Mouse (Mus musculus) lung, adult 2 months (tissue): ENCODE measurements around the gene Vmn2r85. TPM values are rescaled to one million over a fixed set of nuclear protein-coding genes. Genes with fewer than 3 reads are reported as not detected.

Experiments used
- DNase-seq: peaks from one replicate; pipeline ENCODE4 v3.0.0; 2022
- H3K4me1 ChIP-seq: fragments of 200-500 bp; 2 replicates; pipeline ENCODE4 v1.6.1; 2011; ENCODE audit warnings: low read length; ENCODE audit not compliant: control insufficient read depth, insufficient read depth
- H3K4me3 ChIP-seq: fragments of 200-500 bp; replicated peaks from 2 replicates; pipeline ENCODE3; 2011; ENCODE audit warnings: low read depth, mild to moderate bottlenecking, control low read depth, low read length; ENCODE audit errors: extremely low read depth
- CTCF ChIP-seq: fragments of 200-500 bp; IDR thresholded peaks from 2 replicates; pipeline ENCODE4 v1.5.1; 2011; ENCODE audit warnings: mild to moderate bottlenecking, low read length, control low read depth; ENCODE audit not compliant: insufficient read depth
- POLR2A ChIP-seq: fragments of 200-500 bp; IDR thresholded peaks from 2 replicates; pipeline ENCODE4 v1.6.1; 2011; ENCODE audit warnings: low read depth, mild to moderate bottlenecking, control low read depth, low read length, borderline replicate concordance; ENCODE audit errors: extremely low read depth
- WGBS: fragments of 180-500 bp; shearing (Covaris S2); methylation state at CpG from one replicate; pipeline ENCODE4 v1.1.7; 2018; 5-methylcytosine and 5-hydroxymethylcytosine counted together
- polyA plus RNA-seq: library from polyadenylated mRNA; depleted of rRNA; stranded (reverse); fragments of >200 nt; gene quantifications from 2 replicates; pipeline ENCODE4 v1.2.3, GENCODE M21; 2012; rRNA removed

Vmn2r85 gene
- polyA plus RNA-seq, 1 experiment = not detected

- no peak for DNase-seq
- no peaks in the 10 kb centered on the region for H3K4me1 ChIP-seq
- TF ChIP-seq POLR2A (no peak), CTCF (no peak)
- H3K4me3 ChIP-seq = no peak overlapping the region
- WGBS = 86% methylated on average over 2 of the region's 2 CpGs
Observed at GRCm38 (mm10) chr10:130375145-130375544, 54.4 kb downstream of the Vmn2r85 start.

GRCm38 (mm10) chr10:130372491-130373173, 56.9 kb downstream of the Vmn2r85 start:
- no peak for DNase-seq
- no peak for TF ChIP-seq POLR2A
- TF ChIP-seq CTCF = no peak
- Histone ChIP-seq H3K4me1 (no peaks in the 10 kb centered on the region), H3K4me3 (no peak overlapping the region)
- WGBS = 78% methylated on average over 2 of the region's 2 CpGs

GRCm38 (mm10) chr10:130371644-130372043, 57.9 kb downstream of the Vmn2r85 start:
- no peaks in the 10 kb centered on the region for H3K4me1 ChIP-seq
- no peak for DNase-seq
- H3K4me3 ChIP-seq = no peak overlapping the region
- WGBS = 51% methylated on average over 1 of the region's 1 CpGs
- TF ChIP-seq CTCF = no peak
- TF ChIP-seq POLR2A = no peak

GRCm38 (mm10) chr10:130370005-130370682, 59.4 kb downstream of the Vmn2r85 start:
- no peak overlapping the region for H3K4me3 ChIP-seq
- no peaks in the 10 kb centered on the region for H3K4me1 ChIP-seq
- no peak for TF ChIP-seq POLR2A
- TF ChIP-seq CTCF = no peak
- WGBS = 69% methylated on average over 2 of the region's 2 CpGs
- DNase-seq = no peak

- no peak for DNase-seq
- TF ChIP-seq CTCF = no peak
- no peak for TF ChIP-seq POLR2A
- no peaks in the 10 kb centered on the region for H3K4me1 ChIP-seq
Observed at GRCm38 (mm10) chr10:130368384-130368783, 61.1 kb downstream of the Vmn2r85 start.

GRCm38 (mm10) chr10:130364766-130365165, 64.7 kb downstream of the Vmn2r85 start:
- no peaks in the 10 kb centered on the region for H3K4me1 ChIP-seq
- TF ChIP-seq POLR2A = no peak
- TF ChIP-seq CTCF = no peak
- H3K4me3 ChIP-seq = no peak overlapping the region
- DNase-seq = no peak

More at GRCm38 (mm10) chr10:130368384-130368783, 61.1 kb downstream of the Vmn2r85 start:
- no peak overlapping the region for H3K4me3 ChIP-seq

Other genes with a start within 250 kb of the Vmn2r85 start
- not detected in 2 replicates for gene Olfr826, start 245.5 kb downstream of the Vmn2r85 start, polyA plus RNA-seq
- gene Olfr827, start 215.3 kb downstream of the Vmn2r85 start, polyA plus RNA-seq = not detected in 2 replicates
- not detected in 2 replicates for gene Neurod4, start 149.5 kb downstream of the Vmn2r85 start, polyA plus RNA-seq
- gene Tespa1, start 106.8 kb downstream of the Vmn2r85 start, polyA plus RNA-seq = 0.83 and 1.3 TPM in 2 replicates
- not detected in 2 replicates for gene Vmn2r84, start 35.4 kb downstream of the Vmn2r85 start, polyA plus RNA-seq
- gene Vmn2r86, start 26.3 kb upstream of the Vmn2r85 start, polyA plus RNA-seq = not detected in 2 replicates
- not detected in 2 replicates for gene Vmn2r87, start 67.7 kb upstream of the Vmn2r85 start, polyA plus RNA-seq